Mouse (Mus musculus): ENCODE measurements around the gene Gstp3.

GRCm38 (mm10) chr19:4015635-4016034 lies 43.7 kb downstream of the Gstp3 start:
- TF ChIP-seq CTCF (IDR thresholded peaks at IDR 0.05; ENCODE audit: borderline replicate concordance, control insufficient read depth, extremely low read depth, insufficient read depth, low read length, poor library complexity) (no peak), POLR2A (IDR thresholded peaks at IDR 0.05; ENCODE audit: control insufficient read depth, extremely low read depth, insufficient read depth, low read length, poor library complexity) (no peak)

Data from thymus, adult 2 months (tissue).